Comparison of ENCODE assay signal across 1 mouse cellular context in the genomic region with DNA sequence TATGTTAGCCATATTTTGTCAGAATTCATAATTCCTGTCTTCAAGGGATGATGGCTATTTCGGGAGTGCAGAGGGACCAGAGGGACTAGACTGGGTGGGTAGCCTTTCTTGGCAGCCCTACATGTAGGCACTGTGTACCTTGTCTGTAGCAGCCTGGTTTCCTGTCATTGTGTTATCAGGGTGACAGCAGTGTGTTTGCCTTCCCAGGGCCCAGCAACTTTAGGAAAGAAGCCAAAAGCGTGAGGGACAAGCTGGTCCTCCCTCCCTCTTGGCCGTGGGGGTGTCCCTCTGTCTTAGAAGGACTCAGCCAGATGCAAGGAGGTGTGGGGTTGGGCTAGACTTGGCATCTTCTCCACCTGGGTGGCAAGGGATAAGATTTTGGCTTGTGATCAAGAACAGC.
A peak's percentile ranks its signal among the peaks of the same experiment; 100 is the strongest.
TF ChIP-seq lines count a peak whose summit lies in the region.

No protein-coding gene starts in this region.

TF ChIP-seq in MEL, 35 proteins besides CTCF, POLR2A, EP300 and RAD21 (continued from another document):
- TF ChIP-seq MEF2A (IDR thresholded peaks at IDR 0.05; ENCODE audit: extremely low read depth, insufficient replicate concordance, low read depth, low read length, poor library complexity, severe bottlenecking) = no peak
- TF ChIP-seq JUND (IDR thresholded peaks at IDR 0.05; ENCODE audit: low read depth, low read length) = no peak
- TF ChIP-seq RCOR1 (IDR thresholded peaks at IDR 0.05; ENCODE audit: low read depth, low read length) = no peak
- TF ChIP-seq BHLHE40 (IDR thresholded peaks at IDR 0.05; ENCODE audit: borderline replicate concordance, low read depth, low read length) = peak; percentile 86
- TF ChIP-seq MXI1 (IDR thresholded peaks at IDR 0.05; ENCODE audit: low read depth, low read length) = peak; percentile 24; the same call in 1 of the 2 replicates
- TF ChIP-seq TAL1 (IDR thresholded peaks at IDR 0.05; ENCODE audit: low read length) = peak; percentile 66
- no peak for TF ChIP-seq NRF1 (IDR thresholded peaks at IDR 0.05; ENCODE audit: insufficient read depth, low read depth, low read length, poor library complexity, severe bottlenecking)
- no peak for TF ChIP-seq NELFE (IDR thresholded peaks at IDR 0.05; ENCODE audit: low read depth, low read length)
- no peak for TF ChIP-seq POLR2AphosphoS5 (IDR thresholded peaks at IDR 0.05; ENCODE audit: borderline replicate concordance, low read depth, low read length)
- peak; percentile 88; the same call in 1 of the 2 replicates for TF ChIP-seq TCF12 (IDR thresholded peaks at IDR 0.05; ENCODE audit: low read depth, low read length)
- no peak for TF ChIP-seq UBTF (IDR thresholded peaks at IDR 0.05; ENCODE audit: borderline replicate concordance, insufficient read depth, low read depth, low read length)
